Mouse (Mus musculus): ENCODE measurements around the gene Wdsub1.

The Wdsub1 gene

DNA sequence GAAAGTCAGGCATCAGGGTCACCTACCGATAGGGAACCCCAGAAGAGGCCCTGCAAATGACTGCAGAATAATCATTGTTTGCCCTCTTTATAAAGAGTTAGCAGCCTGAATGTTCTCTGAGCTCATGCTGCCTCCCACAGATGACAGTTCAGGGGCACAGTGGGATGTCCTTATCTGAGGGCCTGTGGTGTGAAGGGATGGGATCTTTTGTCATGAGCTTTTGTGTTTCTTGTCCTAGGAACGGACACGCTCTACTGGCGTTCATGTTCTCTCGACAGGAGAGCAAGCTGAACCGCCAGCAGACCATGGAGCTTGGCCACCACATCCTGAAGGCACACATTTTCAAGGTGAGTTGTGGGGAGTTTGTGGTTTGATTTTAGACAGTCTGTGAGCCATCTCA, 76.4 kb downstream of the Wdsub1 start:
- DNase-seq (ENCODE audit: low spot score), result no peak

DNA sequence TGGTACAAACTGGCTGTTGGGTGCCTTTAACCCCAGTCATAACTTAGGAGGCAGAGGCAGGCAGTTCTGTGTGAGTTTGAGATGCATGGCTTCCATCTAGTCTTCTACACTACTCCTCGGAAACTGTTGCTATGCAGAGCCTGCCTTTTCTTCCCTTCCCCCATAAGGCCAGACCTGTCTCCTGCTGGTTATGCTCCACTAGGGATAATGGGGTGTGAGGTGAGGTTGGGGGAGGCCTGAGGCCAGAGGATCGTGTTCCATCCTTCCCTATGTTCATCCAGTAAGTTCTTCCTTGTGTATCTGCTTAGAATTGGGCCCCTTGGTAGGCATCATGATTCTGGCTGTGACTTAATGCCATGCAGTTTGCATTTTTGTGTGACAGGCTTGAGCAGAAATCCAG, 76.8 kb downstream of the Wdsub1 start:
- no peak for DNase-seq (ENCODE audit: low spot score)

DNA sequence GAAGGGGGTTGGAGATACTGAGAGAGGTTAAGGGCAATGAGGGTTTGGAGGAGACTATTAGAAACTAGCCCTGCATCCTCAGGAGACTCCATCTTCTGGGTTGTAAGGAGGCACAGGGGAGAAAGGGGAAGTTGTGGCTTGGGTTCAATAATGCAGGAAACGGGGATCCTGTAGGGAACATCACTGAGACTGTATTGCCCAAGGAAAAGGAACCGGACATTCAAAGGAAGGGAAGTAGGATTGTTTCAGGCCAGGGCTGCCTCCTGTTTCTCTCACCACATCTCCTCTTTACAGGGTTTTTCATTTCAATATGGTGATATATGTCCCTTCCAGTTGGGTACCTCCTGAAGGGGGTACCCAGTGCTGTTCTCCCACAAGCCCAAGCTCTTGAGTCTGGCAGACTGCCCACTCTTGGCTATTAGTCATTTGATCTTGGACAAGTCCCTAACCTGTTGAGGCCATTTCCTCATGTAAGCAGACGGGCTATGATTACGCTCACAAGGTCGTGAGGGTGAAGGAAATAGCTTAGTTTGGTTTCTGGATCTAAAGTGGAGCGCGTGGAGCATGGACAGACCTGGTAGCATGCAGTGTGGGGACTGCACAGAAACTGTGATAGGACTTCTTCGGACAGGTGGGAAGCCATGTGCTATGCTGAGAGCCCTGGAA, 79.5 kb downstream of the Wdsub1 start:
- DNase-seq (ENCODE audit: low spot score), result no peak
